Mouse (Mus musculus) heart, adult 2 months (tissue): Measurements from ENCODE around the gene Bmpr1a. TPM values are rescaled to one million over a fixed set of nuclear protein-coding genes. Genes with fewer than 3 reads are reported as not detected.
"Not testable (repeated sequence)": the region's sequence is repeated elsewhere in the genome, so short reads cannot be mapped to it uniquely, and the experiment has no call there.

Experiments
- DNase-seq, 2 experiments: peaks; one replicate each; pipeline ENCODE4 v3.0.0; 2021
- H3K27ac ChIP-seq: fragments of 200-600 bp; 2 replicates; pipeline ENCODE4 v1.8.1; 2022
- H3K27me3 ChIP-seq: fragments of 200-500 bp; 2 replicates; pipeline ENCODE4 v1.6.1; 2012; ENCODE audit warnings: mild to moderate bottlenecking, low read length, inconsistent platforms, mixed read lengths; ENCODE audit not compliant: control insufficient read depth, insufficient read depth
- H3K36me3 ChIP-seq: fragments of 200-500 bp; 2 replicates; pipeline ENCODE4 v1.6.1; 2012; ENCODE audit warnings: low read length, inconsistent platforms; ENCODE audit not compliant: control insufficient read depth, insufficient read depth
- H3K4me1 ChIP-seq: fragments of 200-500 bp; 2 replicates; pipeline ENCODE4 v1.6.1; 2011; ENCODE audit warnings: low read length; ENCODE audit not compliant: control insufficient read depth, insufficient read depth
- H3K4me3 ChIP-seq: fragments of 200-600 bp; 2 replicates; pipeline ENCODE4 v1.8.1; 2022
- H3K79me2 ChIP-seq: fragments of 200-500 bp; replicated peaks from 2 replicates; pipeline ENCODE4 v1.6.1; 2012; ENCODE audit warnings: mild to moderate bottlenecking, inconsistent platforms, low read length, moderate library complexity, mixed read lengths; ENCODE audit not compliant: control insufficient read depth, insufficient read depth
- H3K9ac ChIP-seq: fragments of 200-500 bp; 2 replicates; pipeline ENCODE4 v1.6.1; 2012; ENCODE audit warnings: low read depth, mild to moderate bottlenecking, control low read depth, inconsistent platforms, low read length, mixed read lengths
- CTCF ChIP-seq: fragments of 200-600 bp; IDR thresholded peaks from 2 replicates; pipeline ENCODE4 v1.8.1; 2022; ENCODE audit warnings: antibody characterized with exemption, mild to moderate bottlenecking, moderate library complexity
- EP300 ChIP-seq: fragments of 200-500 bp; IDR thresholded peaks from 2 replicates; pipeline ENCODE4 v1.6.1; 2011; ENCODE audit warnings: low read depth, low read length, control low read depth; ENCODE audit not compliant: insufficient read depth
- POLR2A ChIP-seq: fragments of 200-500 bp; IDR thresholded peaks from 2 replicates; pipeline ENCODE4 v1.6.1; 2011; ENCODE audit warnings: mild to moderate bottlenecking, low read depth, low read length, control low read depth; ENCODE audit not compliant: insufficient read depth
- WGBS: fragments of 180-500 bp; shearing (Covaris S2); methylation state at CpG from one replicate; pipeline ENCODE4 v1.1.7; 2018; 5-methylcytosine and 5-hydroxymethylcytosine counted together
- intact Hi-C: fragments of 180-260 bp; cut with DNase I; formaldehyde crosslinking; loops from one replicate; pipeline ENCODE4 v1.15.1; 2025
- polyA plus RNA-seq: library from polyadenylated mRNA; depleted of rRNA; stranded (reverse); fragments of >200 nt; gene quantifications from 2 replicates; pipeline ENCODE4 v1.2.3, GENCODE M21; 2012
- total RNA-seq, 2 experiments: library from RNA; stranded (reverse); gene quantifications; 2 replicates each; pipeline ENCODE4 v1.2.3; 2021

Gene Bmpr1a
- total and polyA plus RNA-seq, 3 experiments, result 13.8 to 62.5 (median 58.4) TPM

DNA sequence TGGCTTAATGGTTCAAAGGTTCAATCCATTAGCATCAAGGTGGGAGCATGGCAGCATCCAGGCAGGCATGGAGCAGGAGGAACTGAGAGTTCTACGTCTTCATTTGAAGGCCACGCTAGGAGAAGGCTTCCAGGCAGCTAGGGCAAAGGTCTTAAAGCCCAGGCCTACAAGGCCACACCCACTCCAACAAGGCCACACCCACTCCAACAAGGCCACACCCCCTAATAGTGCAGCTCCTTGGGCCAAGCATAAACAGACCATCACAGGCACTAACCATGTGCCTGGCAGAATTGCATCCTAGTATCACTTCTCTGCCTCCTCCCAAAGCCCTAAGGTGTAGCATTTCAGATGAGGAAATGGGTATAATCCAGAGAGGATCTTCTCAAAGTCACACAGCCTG lies 131.4 kb downstream of the Bmpr1a start:
- Histone ChIP-seq H3K27me3 (no peaks in the 10 kb centered on the region), H3K79me2 (no peaks in the 10 kb centered on the region), H3K27ac (no peak overlapping the region), H3K4me1 (peaks cover 1% of the 10 kb centered on the region), H3K36me3 (no peaks in the 10 kb centered on the region), H3K9ac (no peak overlapping the region), H3K4me3 (no peak overlapping the region)
- TF ChIP-seq EP300, result no peak
- no peak for TF ChIP-seq CTCF
- TF ChIP-seq POLR2A, result no peak
- no peak for DNase-seq
- intact Hi-C loops, result loop anchor here (1.0 to 5.0 kb wide), 3 partner anchors 30 to 196 kb away; no protein-coding TSS in a partner anchor
- 67% methylated on average over 2 of the region's 2 CpGs for WGBS

- TF ChIP-seq POLR2A (no peak), EP300 (no peak), CTCF (no peak)
- DNase-seq, result no peak
These were observed 132.2 kb downstream of the Bmpr1a start for GRCm38 (mm10) chr14:34370921-34371320.

DNA sequence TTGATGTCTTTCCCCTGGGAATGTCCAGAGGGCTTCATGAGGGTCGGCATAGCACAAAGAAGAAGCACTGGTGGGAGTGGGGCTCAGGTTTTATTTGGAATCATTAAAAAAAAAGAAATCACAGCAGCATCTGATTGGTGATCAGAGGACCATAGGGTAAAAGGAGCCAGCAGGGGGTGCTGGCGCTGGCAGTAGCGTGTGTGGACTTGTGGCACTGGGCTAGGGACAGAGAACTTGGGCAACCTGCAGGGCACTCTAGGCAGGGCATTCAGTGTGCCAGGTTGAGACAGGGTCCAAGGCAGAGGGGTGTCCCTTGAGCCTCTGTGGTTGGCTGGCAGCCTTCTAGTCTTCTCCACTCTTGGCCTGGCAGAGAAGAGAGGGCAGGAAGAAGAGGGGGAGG lies 132.9 kb downstream of the Bmpr1a start:
- intact Hi-C loops, result loop anchor here (5.0 kb wide), 1 partner anchor 197 kb away; no protein-coding TSS in a partner anchor
- H3K27me3 ChIP-seq, result no peaks in the 10 kb centered on the region
- no peak overlapping the region for H3K4me3 ChIP-seq
- 73% methylated on average over 3 of the region's 3 CpGs for WGBS
- H3K9ac ChIP-seq, result no peak overlapping the region
- H3K79me2 ChIP-seq, result no peaks in the 10 kb centered on the region
- no peaks in the 10 kb centered on the region for H3K36me3 ChIP-seq
- peaks cover 1% of the 10 kb centered on the region; the same call in 1 of the 2 replicates for H3K4me1 ChIP-seq
- TF ChIP-seq POLR2A, result no peak
- TF ChIP-seq EP300, result no peak
- TF ChIP-seq CTCF, result peak; percentile 47
- no peak for DNase-seq
- H3K27ac ChIP-seq, result no peak overlapping the region

More at GRCm38 (mm10) chr14:34370921-34371320, 132.2 kb downstream of the Bmpr1a start:
- H3K36me3 ChIP-seq, result no peaks in the 10 kb centered on the region
- H3K4me3 ChIP-seq, result no peak overlapping the region
- H3K4me1 ChIP-seq, result peaks cover 1% of the 10 kb centered on the region; the same call in 1 of the 2 replicates
- H3K79me2 ChIP-seq, result no peaks in the 10 kb centered on the region
- intact Hi-C loops, result loop anchor here (5.0 kb wide), 1 partner anchor 196 kb away; no protein-coding TSS in a partner anchor
- H3K27me3 ChIP-seq, result no peaks in the 10 kb centered on the region
- 87% methylated on average over 3 of the region's 3 CpGs for WGBS
- H3K9ac ChIP-seq, result no peak overlapping the region
- H3K27ac ChIP-seq, result no peak overlapping the region

GRCm38 (mm10) chr14:34365147-34365507 lies 138.0 kb downstream of the Bmpr1a start:
- WGBS, result 92% methylated on average over 2 of the region's 2 CpGs
- peaks cover 5% of the 10 kb centered on the region for H3K4me1 ChIP-seq
- no peaks in the 10 kb centered on the region for H3K36me3 ChIP-seq
- no peak for DNase-seq
- H3K27me3 ChIP-seq, result no peaks in the 10 kb centered on the region
- H3K9ac ChIP-seq, result no peak overlapping the region
- no peak overlapping the region for H3K4me3 ChIP-seq
- intact Hi-C loops, result no loop called here
- H3K27ac ChIP-seq, result no peak overlapping the region
- TF ChIP-seq POLR2A (no peak), CTCF (no peak)
- H3K79me2 ChIP-seq, result no peaks in the 10 kb centered on the region

GRCm38 (mm10) chr14:34364254-34365146 lies 138.6 kb downstream of the Bmpr1a start:
- DNase-seq, intact Hi-C loops, H3K36me3 ChIP-seq, H3K79me2 ChIP-seq, H3K27me3 ChIP-seq, H3K4me1 ChIP-seq: not testable (repeated sequence)
- peak overlapping the region; percentile 55 for H3K9ac ChIP-seq
- H3K4me3 ChIP-seq, result peak overlapping the region; percentile 62
- peak overlapping the region; percentile 87 for H3K27ac ChIP-seq
- 83% methylated on average over 15 of the region's 15 CpGs for WGBS

DNA sequence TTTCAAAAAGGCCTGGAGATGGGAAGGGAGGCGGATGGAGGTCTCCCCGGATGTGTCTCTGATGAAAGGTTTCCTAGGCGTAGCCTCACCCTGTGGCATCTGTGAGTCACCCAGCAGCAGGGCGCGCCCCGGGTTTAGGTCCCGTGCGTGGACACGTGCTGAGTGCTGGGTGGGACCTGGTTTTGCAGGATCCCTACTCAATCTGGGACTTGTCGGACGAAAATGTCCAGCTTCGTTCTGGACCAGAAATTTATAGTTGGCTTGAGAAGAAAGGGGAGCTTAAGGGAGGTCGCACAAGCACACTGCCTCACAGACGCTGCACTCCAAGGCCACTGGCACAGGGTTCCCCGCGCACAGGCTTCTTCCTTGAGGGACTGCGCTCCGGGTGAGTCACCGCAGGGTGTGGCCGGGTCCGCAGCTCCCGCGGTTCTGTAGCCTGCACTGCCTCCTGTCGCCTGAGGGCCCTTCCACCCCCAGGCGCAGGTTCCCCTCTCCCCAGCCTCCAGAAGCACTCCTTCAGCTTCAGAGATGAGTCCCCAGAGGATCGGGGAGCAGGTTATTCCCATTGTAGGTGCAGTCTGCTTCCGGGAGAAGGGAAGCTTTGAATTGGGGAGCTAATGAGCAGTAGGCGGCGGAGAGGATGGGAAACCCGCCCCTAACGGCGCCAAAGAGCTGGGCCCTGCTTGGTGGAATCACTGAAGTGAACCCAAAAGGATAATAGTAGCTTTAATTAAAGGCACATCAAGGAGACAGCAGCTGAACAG lies 139.5 kb downstream of the Bmpr1a start:
- 2% methylated on average over 32 of the region's 32 CpGs for WGBS
- H3K4me1 ChIP-seq, result peaks cover 5% of the 10 kb centered on the region
- TF ChIP-seq POLR2A (peak; percentile 72), EP300 (peak; percentile 39; the same call in 1 of the 2 replicates), CTCF (peak; percentile 75)
- no peaks in the 10 kb centered on the region for H3K79me2 ChIP-seq
- H3K27ac ChIP-seq, result peak overlapping the region; percentile 87
- DNase-seq, result peak; percentile 84 to 86
- intact Hi-C loops, result loop anchor here (1.0 to 2.0 kb wide), 2 partner anchors 53 to 90 kb away; partner anchors contain the start of genes Glud1 and Shld2
- H3K36me3 ChIP-seq, result no peaks in the 10 kb centered on the region
- H3K4me3 ChIP-seq, result peak overlapping the region; percentile 62
- no peaks in the 10 kb centered on the region for H3K27me3 ChIP-seq
- peak overlapping the region; percentile 55 for H3K9ac ChIP-seq
